Mouse (Mus musculus): Measurements from ENCODE around the gene Sumo2. TPM values are rescaled to one million over a fixed set of nuclear protein-coding genes. Genes with fewer than 3 reads are reported as not detected.
"Not testable (repeated sequence)": the region's sequence is repeated elsewhere in the genome, so short reads cannot be mapped to it uniquely, and the experiment has no call there.

Sumo2 gene
- 100 to 1,000 TPM; 219 to 240 TPM for total RNA-seq (2021)
- long read RNA-seq, experiment 1, transcript Sumo2-207 (4 exons, 1,051 nt) = major isoform, 68 of 73 reads
- long read RNA-seq, experiment 1, partial matches to known transcripts = 1 of 73 reads
- long read RNA-seq, experiment 1, other reads (novel, unspliced or antisense) = 1 of 73 reads
- long read RNA-seq, experiment 2, transcript Sumo2-205 (4 exons, 911 nt) = minor isoform, 12 of 243 reads
- long read RNA-seq, experiment 2, transcript Sumo2-207 (4 exons, 1,051 nt) = major isoform, 221 of 243 reads
- long read RNA-seq, experiment 2, partial matches to known transcripts = 7 of 243 reads
- long read RNA-seq, experiment 2, other reads (novel, unspliced or antisense) = 3 of 243 reads

DNA sequence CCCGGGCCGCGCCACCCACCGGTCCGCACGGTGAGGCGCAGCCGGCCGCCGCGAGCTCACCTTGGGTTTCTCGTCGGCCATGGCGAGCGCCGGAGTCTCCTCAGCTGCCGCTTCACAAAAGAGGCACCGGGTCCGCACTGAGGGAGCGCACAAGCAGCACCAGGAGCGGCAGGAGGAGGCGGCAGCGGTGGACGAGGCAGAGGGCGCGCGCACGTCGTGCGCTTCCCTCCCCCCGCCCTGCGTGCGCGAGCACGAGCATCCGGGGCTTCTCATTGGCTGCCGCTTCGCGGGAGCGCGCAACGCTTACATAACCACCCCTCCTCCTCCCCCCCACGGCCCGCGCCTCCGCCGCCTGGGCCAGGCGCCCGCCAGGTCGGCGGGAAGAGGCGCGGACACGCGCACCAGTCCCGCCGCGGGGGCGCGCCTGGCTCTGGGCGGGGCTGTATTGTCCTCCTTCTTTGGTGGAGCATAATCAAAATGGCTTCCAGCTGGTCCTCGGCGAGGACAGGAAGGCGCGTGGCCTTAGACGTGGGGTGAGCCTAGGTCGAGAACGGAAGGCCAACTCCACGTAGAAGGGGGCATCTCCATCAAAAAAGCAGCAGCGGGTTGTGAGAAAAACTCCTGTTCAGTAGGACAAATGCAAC lies at the start of gene Sumo2:
Gene Sumo2, minus strand, starts transcription at position 239 of the 644 bp plus-strand sequence.
- peak; percentile 100 for DNase-seq (ENCODE audit: low spot score in 2 of 2)

DNA sequence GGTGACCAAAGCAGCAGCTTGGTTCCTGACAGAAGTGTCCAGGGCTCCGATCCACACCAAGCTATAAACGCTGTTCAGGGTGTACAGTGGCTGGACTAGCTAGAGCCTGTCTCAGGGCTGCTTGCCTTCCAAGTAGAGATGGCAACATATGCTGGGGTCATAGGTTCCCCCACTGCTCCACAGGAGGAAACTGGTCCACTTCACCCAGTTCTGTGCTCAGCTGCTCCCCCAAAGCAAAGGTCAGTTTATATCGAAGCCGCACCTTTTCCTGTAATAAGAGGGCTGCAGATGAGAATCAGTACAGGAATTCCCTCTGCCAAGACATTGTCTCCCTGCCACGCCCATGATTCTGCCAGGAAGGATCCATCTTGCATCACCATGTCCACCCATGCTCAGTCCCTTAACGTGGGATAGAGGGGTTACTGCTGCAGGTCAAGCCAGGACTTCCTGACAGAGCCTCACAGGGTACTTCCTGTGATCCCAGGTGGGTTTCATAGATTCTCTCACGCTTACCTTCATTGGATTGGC lies 49.6 kb upstream of the Sumo2 start:
- no peak for DNase-seq (ENCODE audit: low spot score in 2 of 2)

DNA sequence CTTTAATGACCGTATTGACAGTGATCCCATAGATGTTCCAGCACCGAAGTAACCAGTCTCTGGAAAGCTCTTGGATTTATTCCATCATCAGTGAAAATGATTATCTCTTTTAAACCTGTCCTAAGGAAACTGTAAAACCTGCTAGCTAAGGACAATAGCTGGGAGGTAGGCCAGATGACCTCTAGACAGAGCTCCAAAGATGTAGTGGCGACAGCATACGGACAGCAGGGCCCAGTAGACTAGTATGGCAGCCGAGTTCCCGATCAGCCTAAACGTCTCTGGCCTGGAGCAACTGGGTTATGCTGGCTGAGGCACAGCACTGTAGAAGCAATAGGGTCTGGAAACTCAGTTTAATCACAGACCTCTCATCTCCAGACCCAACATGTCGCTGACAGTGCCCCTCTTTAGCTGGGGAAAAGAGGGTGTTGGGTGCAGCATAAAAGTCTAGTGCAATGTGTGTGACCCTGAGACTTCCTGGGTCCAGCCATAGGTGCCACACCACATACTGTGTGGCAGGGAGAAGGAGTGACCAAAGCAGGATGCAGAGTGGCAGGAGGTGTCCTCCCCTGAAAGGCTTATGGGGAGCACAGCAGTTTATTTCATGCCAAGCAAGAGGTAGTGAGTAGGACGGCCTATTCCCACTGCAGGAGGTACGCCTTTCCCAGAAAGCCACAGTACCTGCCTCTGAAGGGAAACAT lies 48.4 kb upstream of the Sumo2 start:
- no peak for DNase-seq (ENCODE audit: low spot score in 2 of 2)

DNA sequence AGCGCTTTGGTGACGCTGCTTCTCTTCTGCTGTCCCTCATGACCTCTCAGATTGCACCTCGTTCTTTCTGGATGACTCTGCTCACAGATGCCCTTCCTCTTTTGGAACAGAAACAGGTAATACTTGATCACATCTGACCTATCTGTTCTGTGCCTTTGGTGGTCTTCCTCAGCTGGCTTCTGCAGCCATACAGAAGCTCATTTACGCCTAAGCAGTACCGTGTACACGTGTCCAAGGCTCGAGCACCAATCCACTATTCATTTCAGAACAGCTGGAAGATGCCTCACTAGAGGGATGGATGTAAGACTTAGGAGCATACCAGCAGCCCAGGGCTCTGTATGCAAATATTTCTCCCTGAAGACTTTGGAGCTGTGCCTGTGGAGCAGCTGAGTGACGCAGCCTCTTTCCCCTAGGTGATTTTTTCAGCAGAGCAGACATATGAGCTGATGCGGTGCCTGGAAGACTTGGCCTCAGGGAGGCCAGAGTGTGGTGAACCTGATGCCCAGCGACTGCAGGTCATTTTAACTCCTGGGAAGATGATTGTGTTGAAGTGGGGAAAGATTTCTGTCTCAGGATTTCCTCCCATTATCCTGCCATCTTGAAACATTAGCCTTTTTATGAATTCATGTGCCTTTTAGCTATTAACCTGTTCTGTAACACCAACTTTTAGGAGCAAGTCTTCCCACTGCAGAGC lies 47.0 kb upstream of the Sumo2 start:
- DNase-seq (ENCODE audit: low spot score in 2 of 2) = no peak

DNA sequence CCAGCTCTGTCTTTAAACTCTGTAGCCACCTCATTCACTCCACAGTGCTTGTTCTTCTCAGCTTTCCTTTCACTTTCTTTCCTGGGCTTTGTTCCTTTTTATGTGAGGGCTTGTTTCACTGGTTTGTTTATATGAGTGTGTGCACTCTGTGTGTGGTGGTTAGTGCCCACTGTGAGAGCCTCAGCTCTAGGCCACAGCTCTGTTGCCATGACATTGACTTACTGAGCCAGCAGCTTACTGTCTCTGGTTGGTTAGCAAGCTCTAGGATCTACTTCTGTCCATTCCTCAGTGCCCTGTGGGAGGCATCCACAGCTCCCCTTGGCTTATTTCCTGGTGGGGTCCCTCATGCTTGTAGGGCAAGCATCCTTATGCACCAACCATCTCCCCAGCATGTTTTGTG lies 43.0 kb upstream of the Sumo2 start:
- no peak for DNase-seq (ENCODE audit: low spot score in 2 of 2)

DNA sequence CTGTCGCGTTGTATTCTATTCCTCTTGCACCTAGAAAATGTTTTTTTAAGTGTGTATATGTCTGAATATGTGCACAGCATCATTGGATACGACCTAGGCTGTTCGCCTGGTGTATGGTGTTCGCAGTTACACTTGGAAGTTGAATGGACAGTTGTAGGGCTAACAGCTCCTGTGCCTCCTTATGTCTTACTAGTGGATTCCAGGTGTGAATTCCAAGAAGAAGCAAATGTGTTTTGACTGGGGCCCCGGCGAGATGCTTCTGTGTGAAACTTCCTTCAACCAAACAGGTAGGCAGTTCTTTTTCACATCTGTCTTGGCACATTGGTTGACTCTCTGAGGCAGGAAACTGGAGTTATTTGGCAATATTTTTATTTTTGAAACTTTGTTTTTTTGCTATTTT lies 28.9 kb upstream of the Sumo2 start:
- DNase-seq (ENCODE audit: low spot score in 2 of 2) = no peak

DNA sequence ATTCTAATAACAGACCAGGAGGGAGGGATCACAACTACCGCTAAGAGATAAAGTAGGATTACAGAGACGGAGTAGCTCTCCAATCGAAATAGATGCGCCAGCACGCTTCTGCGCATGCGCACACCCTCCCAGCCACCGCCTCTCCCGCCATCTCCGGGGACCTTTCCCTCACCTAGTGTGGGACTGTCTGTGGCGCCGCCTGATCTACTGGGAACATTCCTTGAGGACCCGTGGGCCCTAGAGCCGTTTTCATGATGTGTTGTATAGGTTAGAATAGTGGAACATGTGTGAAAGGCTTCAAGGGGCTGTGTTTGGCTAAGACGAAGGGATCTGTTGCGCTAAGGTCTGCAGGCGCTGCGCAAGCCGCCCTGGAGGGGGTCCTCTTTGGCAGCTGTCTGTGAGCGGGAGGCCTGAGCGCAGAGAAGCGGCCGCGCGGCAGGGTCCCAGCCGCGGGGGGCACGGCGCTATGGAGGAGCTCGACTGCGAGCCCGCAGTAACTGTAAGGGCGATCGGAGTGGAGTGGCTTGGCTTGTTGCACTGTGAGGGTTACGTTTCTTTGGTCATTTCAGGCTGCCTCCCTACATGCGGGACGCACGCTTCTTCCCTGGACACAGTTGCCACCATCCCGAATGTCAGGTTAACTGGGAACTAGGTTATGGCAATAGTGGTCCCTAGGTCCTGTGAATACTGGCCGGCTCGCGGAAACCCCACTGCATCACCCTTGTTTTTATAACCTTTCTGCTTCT lies 28.2 kb upstream of the Sumo2 start, which contains the start of gene Nup85:
Gene Nup85, plus strand, starts transcription at position 371 of the 746 bp plus-strand sequence.
- peak; percentile 97 to 98 for DNase-seq (ENCODE audit: low spot score in 2 of 2)

DNA sequence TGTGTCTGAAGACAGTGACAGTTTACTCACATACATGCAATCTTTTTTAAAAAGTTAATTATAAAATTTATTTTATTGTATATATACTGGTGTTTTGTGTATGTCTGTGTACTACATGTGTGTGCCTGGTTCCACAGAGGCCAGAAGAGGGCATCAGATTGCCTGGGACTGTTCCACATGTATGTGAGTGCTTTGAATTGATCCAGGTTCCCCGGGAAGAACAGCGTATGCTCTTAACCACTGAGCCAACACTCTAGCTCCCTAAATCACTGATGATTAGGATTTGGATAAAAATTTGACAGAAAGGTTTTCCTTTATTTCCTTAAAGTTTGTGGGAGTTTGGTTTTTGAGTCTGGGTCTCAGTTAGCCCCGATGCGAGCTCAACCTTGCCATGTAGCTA lies 27.3 kb upstream of the Sumo2 start:
- no peak for DNase-seq (ENCODE audit: low spot score in 2 of 2)

DNA sequence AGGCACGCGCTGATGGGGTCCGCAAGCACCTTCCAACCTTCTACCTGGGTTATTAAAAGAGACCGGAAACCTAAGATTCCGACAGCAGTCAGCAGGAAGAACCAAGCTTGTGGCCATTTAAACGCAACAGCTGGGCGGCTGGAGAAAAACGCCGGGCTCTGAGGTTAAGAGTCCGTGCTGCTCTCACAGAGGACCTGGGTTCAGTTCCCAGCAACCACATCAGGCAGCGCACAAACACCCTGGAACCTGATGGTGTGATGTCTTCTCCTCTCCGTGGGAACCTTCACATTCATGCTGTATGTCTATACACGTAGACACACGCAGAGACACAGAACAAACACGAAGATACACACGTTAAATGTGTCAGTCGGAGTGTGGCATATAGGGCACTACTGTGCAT lies 19.6 kb upstream of the Sumo2 start:
- DNase-seq (ENCODE audit: low spot score in 2 of 2) = no peak

DNA sequence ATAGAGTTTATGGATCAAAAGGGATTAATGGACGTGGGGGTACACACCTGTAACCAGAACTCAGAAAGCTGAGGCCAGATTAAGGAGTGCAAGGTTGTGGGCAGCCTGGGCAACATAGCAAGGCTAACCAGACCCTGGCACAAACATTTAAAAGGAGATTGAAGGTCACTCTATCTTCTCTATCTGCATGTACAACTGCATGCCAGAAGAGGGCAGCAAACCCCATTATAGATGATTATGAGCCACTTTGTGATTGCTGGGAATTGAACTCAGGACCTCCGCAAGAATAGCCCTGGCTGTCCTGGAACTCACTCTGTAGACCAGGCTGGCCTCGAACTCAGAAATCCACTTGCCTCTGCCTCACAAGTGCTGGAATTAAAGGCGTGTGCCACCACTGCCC lies 16.7 kb upstream of the Sumo2 start:
- peak in 1 of 2 experiments; percentile 19 for DNase-seq (ENCODE audit: low spot score in 2 of 2)

DNA sequence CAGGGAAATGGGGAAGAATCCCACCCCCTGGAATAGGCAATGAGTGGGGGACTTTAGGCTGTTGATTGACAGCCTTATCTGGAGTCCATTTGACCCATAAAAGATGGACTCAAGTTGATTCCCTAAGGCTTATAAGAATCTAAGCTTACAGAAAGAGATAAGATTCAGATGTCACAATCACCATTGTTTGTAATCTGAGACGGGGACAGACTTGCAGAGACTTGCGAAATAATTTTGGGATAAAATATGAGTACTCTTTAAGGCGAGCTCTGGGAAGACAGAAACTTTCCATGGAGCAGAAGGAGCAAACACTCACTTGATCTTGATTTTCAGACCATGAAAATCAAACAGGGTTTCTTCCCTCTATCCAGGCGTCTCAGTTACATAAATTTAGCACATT lies 7.5 kb upstream of the Sumo2 start:
- DNase-seq (ENCODE audit: low spot score in 2 of 2) = no peak

DNA sequence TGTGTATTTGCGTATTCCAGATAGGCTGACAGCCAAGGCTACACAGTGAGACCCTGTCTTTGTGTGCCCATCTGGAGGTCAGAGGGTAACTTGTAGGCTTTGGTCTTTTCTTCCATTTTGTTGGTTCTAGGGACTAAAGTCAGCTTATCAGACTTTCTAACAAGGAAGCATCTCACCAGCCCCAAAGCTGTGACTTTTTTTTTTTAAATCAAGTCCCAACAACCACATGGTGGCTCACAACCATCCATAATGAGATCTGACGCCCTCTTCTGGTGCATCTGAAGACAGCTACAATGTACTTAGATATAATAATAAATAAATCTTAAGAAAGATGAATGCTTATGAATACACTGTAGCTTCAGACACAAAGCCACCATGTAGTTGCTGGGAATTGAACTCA lies 2.0 kb upstream of the Sumo2 start:
- no peak for DNase-seq (ENCODE audit: low spot score in 2 of 2)

DNA sequence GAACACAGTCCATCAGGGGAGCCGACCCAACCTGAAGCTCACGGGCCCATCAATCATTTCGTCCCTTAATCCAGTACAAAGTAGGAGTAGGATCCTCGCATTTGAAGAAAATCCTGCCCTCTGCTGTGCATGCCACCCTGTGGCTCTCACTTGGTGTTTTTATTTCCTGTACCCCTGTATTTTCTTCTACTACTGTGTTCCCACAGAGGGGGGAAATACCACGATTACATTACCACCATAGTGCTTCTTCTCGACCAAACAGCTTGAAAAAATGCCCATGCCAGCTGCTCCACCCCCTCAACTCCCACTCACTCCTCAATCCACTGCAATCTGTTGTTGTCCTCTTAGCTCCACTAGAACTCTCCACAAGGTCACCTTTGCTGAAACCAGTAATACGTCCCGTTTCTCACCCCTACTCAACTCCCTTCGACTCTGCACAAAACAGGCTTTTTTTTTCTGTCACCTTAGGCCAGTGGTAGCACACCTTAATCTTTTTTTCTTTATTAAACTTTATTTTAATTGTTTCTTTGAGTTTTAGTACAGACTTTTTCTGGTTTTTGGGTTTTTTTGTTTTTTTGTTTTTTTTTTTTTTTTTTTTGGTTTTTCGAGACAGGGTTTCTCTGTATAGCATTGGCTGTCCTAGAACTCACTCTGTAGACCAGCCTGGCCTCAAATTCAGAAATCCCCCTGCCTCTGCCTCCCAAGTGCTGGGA lies 936 bp upstream of the Sumo2 start:
- no peak for DNase-seq (ENCODE audit: low spot score in 2 of 2)

DNA sequence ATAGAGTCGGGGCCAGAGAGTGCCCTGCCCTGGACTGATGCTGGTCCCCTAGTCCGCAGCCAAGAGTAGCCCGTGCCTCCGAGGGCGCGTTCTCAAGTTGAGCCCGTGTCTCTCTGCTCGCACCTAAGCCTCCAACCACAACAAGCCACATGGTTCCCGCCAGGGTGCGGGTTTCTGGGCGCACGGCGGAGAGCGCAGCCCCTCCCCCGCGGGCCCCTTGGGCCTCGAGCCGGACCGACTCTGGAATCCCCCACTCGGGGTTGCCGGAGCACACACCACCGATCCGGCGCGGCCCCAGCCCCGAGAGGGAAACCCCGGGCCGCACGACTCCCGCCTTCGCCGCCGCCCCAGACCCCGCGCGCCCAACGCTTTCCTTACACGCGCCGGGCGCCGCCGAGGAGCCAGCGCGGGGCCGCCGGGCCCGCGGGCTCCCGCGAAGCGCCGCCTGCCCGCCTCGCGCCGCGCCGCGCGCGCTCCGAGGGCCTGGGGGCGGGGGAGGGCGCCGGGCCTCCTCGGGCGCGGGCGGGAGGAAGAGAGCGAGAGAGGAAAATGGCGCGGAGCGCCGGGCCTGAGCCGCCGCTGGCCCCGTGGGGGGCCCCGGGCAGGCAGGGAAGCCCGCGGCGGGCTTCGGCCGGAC lies 557 bp downstream of the Sumo2 start:
- peak; percentile 61 to 69 for DNase-seq (ENCODE audit: low spot score in 2 of 2)

DNA sequence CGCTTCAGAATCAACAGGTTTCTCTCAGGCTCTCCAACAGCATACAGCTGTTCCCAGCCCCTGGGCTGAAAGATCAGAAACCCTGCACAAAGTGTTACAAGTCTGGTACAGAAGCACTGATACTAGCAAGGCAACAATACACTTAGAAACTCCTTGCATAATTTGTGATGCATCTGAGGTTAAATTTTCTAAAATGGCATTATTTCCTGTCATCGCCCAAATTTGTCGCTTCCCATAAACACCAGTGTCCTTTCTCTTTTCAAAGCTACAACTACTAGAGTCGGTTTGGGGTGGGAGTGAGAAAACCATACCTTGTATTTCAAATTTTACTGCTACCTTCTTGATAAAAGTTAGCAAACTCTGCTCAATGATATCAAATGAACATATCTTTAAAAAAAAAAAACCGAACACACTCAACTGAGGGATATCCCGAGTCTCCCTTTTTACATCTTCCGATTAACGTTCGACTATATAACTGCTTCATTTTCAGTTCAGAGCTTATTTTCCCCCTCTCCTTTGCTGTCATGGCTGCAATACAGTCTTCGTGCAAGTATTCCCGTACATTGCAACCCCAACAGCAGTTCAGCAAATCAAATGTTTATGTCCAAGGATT lies 1.2 kb downstream of the Sumo2 start:
- DNase-seq (ENCODE audit: low spot score in 2 of 2) = no peak

DNA sequence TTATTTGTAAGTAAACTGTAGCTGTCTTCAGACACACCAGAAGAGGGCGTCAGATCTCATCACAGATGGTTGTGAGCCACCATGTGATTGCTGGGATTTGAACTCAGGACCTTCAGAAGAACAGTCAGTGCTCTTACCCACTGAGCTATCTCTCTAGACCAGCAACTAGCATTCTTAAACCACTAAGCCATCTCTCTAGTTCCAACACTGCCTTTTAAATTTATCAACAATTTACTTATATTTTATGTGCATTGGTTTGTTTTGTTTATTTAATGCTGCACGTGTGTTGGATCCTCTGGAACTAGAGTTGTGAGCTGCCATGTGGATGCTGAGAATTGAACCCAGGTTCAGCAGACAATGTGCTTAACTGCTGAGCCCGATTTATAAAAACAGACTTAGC lies 9.6 kb downstream of the Sumo2 start:
- DNase-seq (ENCODE audit: low spot score in 2 of 2) = not testable (repeated sequence)

DNA sequence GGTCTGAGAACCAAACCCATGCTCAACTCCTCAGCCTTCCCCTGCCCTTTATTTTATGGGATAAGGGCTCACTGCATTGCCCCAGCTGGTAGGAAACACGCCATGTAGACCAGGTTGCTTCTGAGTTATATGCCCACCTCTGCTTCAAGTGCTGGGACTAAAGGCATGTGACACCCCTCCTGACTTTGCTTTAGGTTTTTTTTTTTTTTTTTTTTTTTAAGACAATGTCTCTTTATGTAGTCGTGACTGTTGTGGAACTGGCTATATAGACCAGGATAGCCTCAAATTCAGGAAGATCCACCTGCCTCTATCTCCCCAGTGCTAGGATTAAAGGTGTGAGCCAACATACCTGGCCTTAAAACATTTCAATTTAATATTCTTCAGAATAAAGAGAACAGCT lies 13.4 kb downstream of the Sumo2 start:
- DNase-seq (ENCODE audit: low spot score in 2 of 2) = no peak

DNA sequence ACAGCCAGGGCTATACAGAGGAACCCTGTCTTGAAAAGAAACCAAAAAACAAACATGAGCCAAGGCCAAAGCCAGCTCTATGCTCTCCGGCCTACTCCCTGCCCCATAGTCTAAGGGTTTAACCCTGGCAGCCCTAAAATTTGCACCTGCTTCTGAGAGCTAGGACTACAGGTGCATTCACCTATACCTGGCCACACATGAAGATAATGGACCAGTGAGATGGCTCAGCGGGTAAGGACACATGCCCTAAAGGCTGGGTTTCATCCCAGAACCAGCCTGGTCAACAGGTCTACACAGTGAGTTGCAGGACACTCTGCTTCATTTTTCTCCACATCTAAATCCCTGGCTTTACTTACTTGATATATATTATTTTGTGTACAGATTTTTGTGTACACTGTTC lies 13.8 kb downstream of the Sumo2 start:
- no peak for DNase-seq (ENCODE audit: low spot score in 2 of 2)

DNA sequence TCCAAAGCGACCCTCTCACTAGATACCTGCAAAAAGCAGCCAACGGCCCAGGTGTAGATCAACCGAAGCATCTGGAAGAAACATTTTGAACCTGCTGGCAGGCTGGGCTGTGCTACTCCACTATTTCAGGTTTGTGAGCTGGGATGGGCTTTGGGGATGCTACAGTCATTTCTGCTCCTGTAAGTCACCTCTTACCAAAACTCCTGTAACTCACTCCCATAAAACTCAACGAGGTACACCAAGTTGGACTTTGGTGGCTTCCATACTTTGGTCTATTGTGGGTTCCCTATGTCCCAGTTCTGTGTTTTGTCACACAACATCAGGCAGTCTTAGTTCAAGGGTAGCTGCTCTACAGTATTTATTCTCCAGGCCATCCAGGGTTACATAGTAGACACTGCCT lies 15.0 kb downstream of the Sumo2 start:
- no peak for DNase-seq (ENCODE audit: low spot score in 2 of 2)
